In genomic region chr11:102297577-102298556, GRCm38 (mm10) we compare ENCODE assay signal across 7 mouse cellular contexts. TPM values are rescaled to one million over a fixed set of nuclear protein-coding genes. Genes with fewer than 3 reads are reported as not detected.
DNase-seq lines count a peak whose midpoint lies in the region; ATAC-seq lines count a peak whose summit lies in the region.

No protein-coding gene starts in this region.

- peak overlapping the region; percentile 70 for H3K4me2 ChIP-seq in neural tube, embryonic 11.5 days (ENCODE audit: low read depth)
- H3K4me2 ChIP-seq in embryonic facial prominence, embryonic 11.5 days (ENCODE audit: low read depth, low read length): peak overlapping the region; percentile 87

- peak; percentile 39 for DNase-seq in neural tube, embryonic 11.5 days (ENCODE audit: low spot score)
- no peak for DNase-seq in neural tube, embryonic 10.5 days (ENCODE audit: extremely low spot score, low spot score)
- DNase-seq in embryonic facial prominence, embryonic 11.5 days (ENCODE audit: low spot score): peak; percentile 19
- DNase-seq in naive thymus-derived CD4-positive, alpha-beta T cell, adult 2 months (ENCODE audit: low read depth): peak; percentile 71
- DNase-seq in gastrocnemius, postnatal 10 days: no peak
- DNase-seq in spleen, adult 18-20 months: no peak

- peak overlapping the region; percentile 71 for H3K9ac ChIP-seq in neural tube, embryonic 11.5 days (ENCODE audit: low read length)
- peak overlapping the region; percentile 57 for H3K9ac ChIP-seq in embryonic facial prominence, embryonic 11.5 days (replicated peaks; ENCODE audit: low read length)

- ATAC-seq in neural tube, embryonic 11.5 days (ENCODE audit: insufficient read depth, low FRiP score, low TSS enrichment): peak; percentile 49
- ATAC-seq in embryonic facial prominence, embryonic 11.5 days (replicated peaks; ENCODE audit: insufficient number of reproducible peaks, low FRiP score, low TSS enrichment, low read depth): peak; percentile 20
- peak; percentile 14 for ATAC-seq in inflammation-experienced regulatory T-cells, adult 6 months

- H3K4me1 ChIP-seq in neural tube, embryonic 11.5 days (ENCODE audit: control insufficient read depth, insufficient read depth, low read length): peaks cover 9% of the 10 kb centered on the region; the same call in 1 of the 2 replicates
- peaks cover 6% of the 10 kb centered on the region; the same call in 1 of the 2 replicates for H3K4me1 ChIP-seq in embryonic facial prominence, embryonic 11.5 days (ENCODE audit: control insufficient read depth, insufficient read depth, low read length)

- no peaks in the 10 kb centered on the region for H3K9me3 ChIP-seq in neural tube, embryonic 11.5 days (ENCODE audit: control insufficient read depth, low read length)
- no peaks in the 10 kb centered on the region for H3K9me3 ChIP-seq in embryonic facial prominence, embryonic 11.5 days (replicated peaks; ENCODE audit: control insufficient read depth, low read length)

- 28% methylated on average over 27 of the region's 27 CpGs for WGBS in neural tube, embryonic 11.5 days
- 27% methylated on average over 27 of the region's 27 CpGs for WGBS in embryonic facial prominence, embryonic 11.5 days

- H3K4me3 ChIP-seq in neural tube, embryonic 11.5 days (ENCODE audit: low read depth, low read length): peak overlapping the region; percentile 93
- H3K4me3 ChIP-seq in embryonic facial prominence, embryonic 11.5 days (ENCODE audit: low read depth, low read length): peak overlapping the region; percentile 96

- H3K27me3 ChIP-seq in neural tube, embryonic 11.5 days (ENCODE audit: control insufficient read depth, insufficient read depth, low read length): no peaks in the 10 kb centered on the region
- H3K27me3 ChIP-seq in embryonic facial prominence, embryonic 11.5 days (ENCODE audit: control insufficient read depth, insufficient read depth, low read length): no peaks in the 10 kb centered on the region

- no peaks in the 10 kb centered on the region; the same call in 1 of the 2 replicates for H3K36me3 ChIP-seq in neural tube, embryonic 11.5 days (ENCODE audit: control insufficient read depth, insufficient read depth, low read length)
- no peaks in the 10 kb centered on the region; the same call in 1 of the 2 replicates for H3K36me3 ChIP-seq in embryonic facial prominence, embryonic 11.5 days (replicated peaks; ENCODE audit: control insufficient read depth, insufficient read depth, low read depth, low read length)

- H3K27ac ChIP-seq in neural tube, embryonic 11.5 days (ENCODE audit: low read depth, low read length): peak overlapping the region; percentile 99
- H3K27ac ChIP-seq in embryonic facial prominence, embryonic 11.5 days (replicated peaks; ENCODE audit: low read depth, low read length): peak overlapping the region; percentile 99

RNA-seq across cellular contexts. Expression of gene Atxn7l3, which starts 1.4 kb away (rescaled TPM):
- polyA plus RNA-seq in neural tube, embryonic 11.5 days (2014; fragmentation: Nextera tagmentation; extraction: Ambion mirVana): 18.8 and 20.0 TPM in 2 replicates
- 15.1 and 17.3 TPM in 2 replicates for polyA plus RNA-seq in embryonic facial prominence, embryonic 11.5 days (2014; fragmentation: Nextera tagmentation; extraction: Ambion mirVana)
- polyA plus RNA-seq in inflammation-experienced regulatory T-cells, adult 6 months (2017; shearing (Covaris generic)): 1 to 10 TPM; 6.5 to 8.0 (median 6.9) TPM
- total RNA-seq in gastrocnemius, postnatal 10 days (2021): 10 to 100 TPM; 20.8 to 25.5 TPM

RNA-seq across cellular contexts. Expression of gene Tmub2, which starts 13.1 kb away (rescaled TPM):
- polyA plus RNA-seq in neural tube, embryonic 11.5 days (2014; fragmentation: Nextera tagmentation; extraction: Ambion mirVana): 61.7 and 64.5 TPM in 2 replicates
- 40.9 and 50.1 TPM in 2 replicates for polyA plus RNA-seq in embryonic facial prominence, embryonic 11.5 days (2014; fragmentation: Nextera tagmentation; extraction: Ambion mirVana)
- 10 to 100 TPM; 43.1 to 61.2 (median 51.8) TPM for polyA plus RNA-seq in inflammation-experienced regulatory T-cells, adult 6 months (2017; shearing (Covaris generic))
- total RNA-seq in gastrocnemius, postnatal 10 days (2021): 10 to 100 TPM; 15.7 to 18.9 TPM

RNA-seq across cellular contexts. Expression of gene Ubtf, which starts 21.7 kb away (rescaled TPM):
- polyA plus RNA-seq in neural tube, embryonic 11.5 days (2014; fragmentation: Nextera tagmentation; extraction: Ambion mirVana): 86.0 and 93.2 TPM in 2 replicates
- 81.0 and 84.5 TPM in 2 replicates for polyA plus RNA-seq in embryonic facial prominence, embryonic 11.5 days (2014; fragmentation: Nextera tagmentation; extraction: Ambion mirVana)
- 10 to 100 TPM; 42.5 to 45.0 (median 44.6) TPM for polyA plus RNA-seq in inflammation-experienced regulatory T-cells, adult 6 months (2017; shearing (Covaris generic))
- total RNA-seq in gastrocnemius, postnatal 10 days (2021): 10 to 100 TPM; 56.0 to 64.8 TPM

RNA-seq across cellular contexts. Expression of gene Asb16, which starts 29.3 kb away (rescaled TPM):
- polyA plus RNA-seq in neural tube, embryonic 11.5 days (2014; fragmentation: Nextera tagmentation; extraction: Ambion mirVana): not detected in 2 replicates
- polyA plus RNA-seq in embryonic facial prominence, embryonic 11.5 days (2014; fragmentation: Nextera tagmentation; extraction: Ambion mirVana): 0.11 TPM in 1 of 2 replicates, not detected in the other
- not detected for polyA plus RNA-seq in inflammation-experienced regulatory T-cells, adult 6 months (2017; shearing (Covaris generic))
- total RNA-seq in gastrocnemius, postnatal 10 days (2021): 10 to 100 TPM; 48.7 to 54.4 TPM

RNA-seq across cellular contexts. Expression of gene BC030867, which starts 49.2 kb away (rescaled TPM):
- polyA plus RNA-seq in neural tube, embryonic 11.5 days (2014; fragmentation: Nextera tagmentation; extraction: Ambion mirVana): 17.9 and 18.6 TPM in 2 replicates
- 20.8 and 20.9 TPM in 2 replicates for polyA plus RNA-seq in embryonic facial prominence, embryonic 11.5 days (2014; fragmentation: Nextera tagmentation; extraction: Ambion mirVana)
- 1 to 10 TPM in 2 of 3 experiments, under 1 TPM in 1; 0.95 to 7.0 (median 1.5) TPM for polyA plus RNA-seq in inflammation-experienced regulatory T-cells, adult 6 months (2017; shearing (Covaris generic))
- total RNA-seq in gastrocnemius, postnatal 10 days (2021): 1 to 10 TPM in 1 of 2 experiments, under 1 TPM in 1; 0.99 to 1.2 TPM

Comparison
In these comparisons a context has a peak if more than half of its experiments do, and no peak if none do; other contexts are left out.
1. DNase-seq: peak in neural tube, embryonic 11.5 days (single experiment), embryonic facial prominence, embryonic 11.5 days (single experiment) and naive thymus-derived CD4-positive, alpha-beta T cell, adult 2 months (single experiment); none in neural tube, embryonic 10.5 days (single experiment), gastrocnemius, postnatal 10 days (single experiment) and spleen, adult 18-20 months (0 of 2).
2. Peak in every context shown above with its lines, with median percentiles within 50 percentile points of each other: ATAC-seq.